Mouse (Mus musculus) heart, adult 10 weeks (tissue): Measurements from ENCODE around the gene Olfr237-ps1. TPM values are rescaled to one million over a fixed set of nuclear protein-coding genes. Genes with fewer than 3 reads are reported as not detected.

Source experiments
- polyA plus RNA-seq: library from polyadenylated mRNA; stranded (reverse); fragments of 350-450 nt; fragmentation: Illumina TruSeq; extraction: RNeasy Lipid Tissue Mini Kit (QIAGEN cat#74804); gene quantifications from one replicate; pipeline ENCODE4 v1.2.3, GENCODE M21; 2014; ENCODE audit warnings: low read depth, low replicate concordance

Olfr237-ps1 gene
- not detected for polyA plus RNA-seq

DNA sequence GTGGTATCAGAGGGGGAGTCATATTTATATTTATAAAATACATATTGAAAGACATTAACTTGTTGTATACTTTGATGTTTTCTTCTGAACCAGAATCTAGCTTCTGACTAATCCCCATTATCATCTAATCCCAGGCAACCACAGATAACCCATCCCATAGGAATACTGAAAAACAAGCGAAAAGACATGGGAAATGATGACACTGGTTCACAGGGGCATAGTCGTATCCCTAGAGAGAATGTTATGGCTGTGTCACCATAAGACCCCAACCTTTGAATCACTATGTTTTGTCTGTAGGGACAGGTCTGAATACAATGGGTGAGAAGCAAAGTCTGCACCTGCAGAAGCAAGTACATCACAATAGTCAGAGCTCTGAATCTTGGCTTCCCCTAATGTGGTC is at the start of gene Olfr237-ps1:
Gene Olfr237-ps1, plus strand, starts transcription at position 301 of the 400 bp plus-strand sequence.

DNA sequence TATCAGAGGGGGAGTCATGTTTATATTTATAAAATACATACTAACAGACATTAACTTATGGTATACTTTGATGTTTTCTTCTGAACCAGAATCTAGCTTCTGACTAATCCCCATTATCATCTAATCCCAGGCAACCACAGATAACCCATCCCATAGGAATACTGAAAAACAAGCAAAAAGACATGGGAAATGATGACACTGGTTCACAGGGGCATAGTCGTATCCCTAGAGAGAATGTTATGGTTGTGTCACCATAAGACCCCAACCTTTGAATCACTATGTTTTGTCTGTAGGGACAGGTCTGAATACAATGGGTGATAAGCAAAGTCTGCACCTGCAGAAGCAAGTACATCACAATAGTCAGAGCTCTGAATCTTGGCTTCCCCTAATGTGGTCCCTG is 40.3 kb upstream of the Olfr237-ps1 start, which contains the start of gene Olfr441:
Gene Olfr441, plus strand, starts transcription at position 301 of the 400 bp plus-strand sequence.

GRCm38 (mm10) chr6:43162982-43163381 is 16.6 kb downstream of the Olfr237-ps1 start, which contains the start of gene Olfr437:
Gene Olfr437, plus strand, starts transcription at chr6:43163282.

DNA sequence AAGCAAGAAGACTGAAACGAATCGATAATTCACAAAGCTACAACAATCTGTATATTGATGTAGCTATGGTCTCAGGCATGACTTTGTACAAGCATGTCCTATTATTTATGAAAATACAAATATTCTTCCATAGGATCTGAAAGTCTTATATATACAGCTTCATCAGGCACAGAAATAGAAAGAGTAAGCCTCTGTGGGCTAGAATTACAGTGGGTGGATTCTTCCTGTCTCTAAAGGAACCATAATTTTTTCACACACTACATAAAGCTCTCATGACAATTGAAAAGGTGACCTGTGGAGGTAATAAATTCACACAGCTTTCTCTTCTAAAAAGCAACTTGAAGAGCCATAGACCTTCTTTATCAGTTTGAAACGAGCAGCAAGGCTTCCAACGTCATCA is 25.5 kb downstream of the Olfr237-ps1 start, which contains the start of gene Olfr13:
Gene Olfr13, plus strand, starts transcription at position 301 of the 400 bp plus-strand sequence.

GRCm38 (mm10) chr6:43196781-43197180 is 50.4 kb downstream of the Olfr237-ps1 start, which contains the start of gene Olfr435:
Gene Olfr435, plus strand, starts transcription at chr6:43197146.

Other genes with a start within 250 kb of the Olfr237-ps1 start
- not detected for gene Olfr447, start 237.7 kb upstream of the Olfr237-ps1 start, polyA plus RNA-seq
- not detected for gene Olfr446, start 225.2 kb upstream of the Olfr237-ps1 start, polyA plus RNA-seq
- gene Olfr444, start 197.5 kb upstream of the Olfr237-ps1 start, polyA plus RNA-seq = not detected
- gene Olfr441, start 40.2 kb upstream of the Olfr237-ps1 start, polyA plus RNA-seq = not detected
- gene Olfr437, start 16.7 kb downstream of the Olfr237-ps1 start, polyA plus RNA-seq = not detected
- gene Olfr13, start 25.6 kb downstream of the Olfr237-ps1 start, polyA plus RNA-seq = not detected
- gene Olfr435, start 50.6 kb downstream of the Olfr237-ps1 start, polyA plus RNA-seq = not detected
- gene Olfr434, start 66.5 kb downstream of the Olfr237-ps1 start, polyA plus RNA-seq = not detected
- not detected for gene Olfr47, start 85.0 kb downstream of the Olfr237-ps1 start, polyA plus RNA-seq
- gene Arhgef5, start 119.0 kb downstream of the Olfr237-ps1 start, polyA plus RNA-seq = 19.8 TPM
- gene Nobox, start 163.0 kb downstream of the Olfr237-ps1 start, polyA plus RNA-seq = not detected